Mouse (Mus musculus) MEL (cell line): ENCODE data around the gene Dcakd.

Experiments used
- CHD1 ChIP-seq: IDR thresholded peaks from 2 replicates; pipeline ENCODE4 v1.6.1; 2012; ENCODE audit warnings: low read depth, mild to moderate bottlenecking, inconsistent platforms, low read length, improper control_type of control experiment
- CHD2 ChIP-seq: IDR thresholded peaks from 2 replicates; pipeline ENCODE4 v1.6.1; 2011; ENCODE audit warnings: low read length, improper control_type of control experiment
- CTCF ChIP-seq, 3 experiments: IDR thresholded peaks in 2 of 3; conservative IDR thresholded peaks in 1 of 3; 2 replicates each; pipeline ENCODE4 v1.5.1; 2011 to 2012; ENCODE audit warnings: low read length in 3 of 3, low read depth in 2 of 3, mild to moderate bottlenecking in 2 of 3, improper control_type of control experiment in 1 of 3, inconsistent platforms in 1 of 3, mixed read lengths in 1 of 3, moderate library complexity in 1 of 3; ENCODE audit not compliant: control insufficient read depth in 1 of 3, insufficient read depth in 1 of 3, poor library complexity in 1 of 3, severe bottlenecking in 1 of 3
- EP300 ChIP-seq, 2 experiments: IDR thresholded peaks; 2 replicates each; pipeline ENCODE4 v1.6.1; 2011; ENCODE audit warnings: improper control_type of control experiment in 2 of 2, low read length in 2 of 2, low read depth in 1 of 2, mild to moderate bottlenecking in 1 of 2
- JUND ChIP-seq: IDR thresholded peaks from 2 replicates; pipeline ENCODE4 v1.6.1; 2011; ENCODE audit warnings: low read depth, mild to moderate bottlenecking, improper control_type of control experiment, low read length
- MAX ChIP-seq: IDR thresholded peaks from 2 replicates; pipeline ENCODE4 v1.6.1; 2011; ENCODE audit warnings: low read length, improper control_type of control experiment
- MXI1 ChIP-seq: IDR thresholded peaks from 2 replicates; pipeline ENCODE4 v1.6.1; 2011; ENCODE audit warnings: mild to moderate bottlenecking, low read depth, low read length, improper control_type of control experiment
- POLR2A ChIP-seq, 2 experiments: IDR thresholded peaks; 2 replicates each; pipeline ENCODE4 v1.6.1; 2011 to 2012; ENCODE audit warnings: low read length in 2 of 2, mild to moderate bottlenecking in 2 of 2, control low read depth in 1 of 2, improper control_type of control experiment in 1 of 2, low read depth in 1 of 2, moderate library complexity in 1 of 2; ENCODE audit not compliant: control insufficient read depth in 1 of 2, insufficient read depth in 1 of 2, poor library complexity in 1 of 2
- POLR2AphosphoS2 ChIP-seq: IDR thresholded peaks from 2 replicates; pipeline ENCODE4 v1.6.1; 2011; ENCODE audit warnings: low read length, improper control_type of control experiment
- USF1 ChIP-seq: IDR thresholded peaks from 2 replicates; pipeline ENCODE4 v1.6.1; 2014; ENCODE audit warnings: low read depth, mild to moderate bottlenecking, inconsistent platforms, low read length, improper control_type of control experiment, moderate library complexity

- TF ChIP-seq POLR2A (IDR thresholded peaks at IDR 0.05; ENCODE audit: control insufficient read depth in 1 of 2, insufficient read depth in 1 of 2, low read depth in 1 of 2, low read length in 2 of 2, poor library complexity in 1 of 2) (no peak), EP300 (IDR thresholded peaks at IDR 0.05; ENCODE audit: low read depth in 1 of 2, low read length in 2 of 2) (no peak), JUND (no peak), CTCF (IDR thresholded peaks at IDR 0.05 in 2 of 3, conservative IDR thresholded peaks at IDR 0.05 in 1 of 3; ENCODE audit: control insufficient read depth in 1 of 3, insufficient read depth in 1 of 3, low read depth in 2 of 3, low read length in 3 of 3, poor library complexity in 1 of 3, severe bottlenecking in 1 of 3) (no peak), MAX (no peak), CHD1 (no peak), CHD2 (no peak), MXI1 (no peak), USF1 (no peak), POLR2AphosphoS2 (no peak)
These were observed 40.1 kb upstream of the Dcakd start for GRCm38 (mm10) chr11:103068272-103068671.
